Mouse (Mus musculus): ENCODE measurements at regions not wholly inside any gene's neighbourhood (a gene's known extent, or its start where the extent isn't known, plus 50 kb on each side); places are given as distances from the start of the nearest gene placed in this dataset.
A peak's percentile ranks its signal among the peaks of the same experiment; 100 is the strongest.

DNA sequence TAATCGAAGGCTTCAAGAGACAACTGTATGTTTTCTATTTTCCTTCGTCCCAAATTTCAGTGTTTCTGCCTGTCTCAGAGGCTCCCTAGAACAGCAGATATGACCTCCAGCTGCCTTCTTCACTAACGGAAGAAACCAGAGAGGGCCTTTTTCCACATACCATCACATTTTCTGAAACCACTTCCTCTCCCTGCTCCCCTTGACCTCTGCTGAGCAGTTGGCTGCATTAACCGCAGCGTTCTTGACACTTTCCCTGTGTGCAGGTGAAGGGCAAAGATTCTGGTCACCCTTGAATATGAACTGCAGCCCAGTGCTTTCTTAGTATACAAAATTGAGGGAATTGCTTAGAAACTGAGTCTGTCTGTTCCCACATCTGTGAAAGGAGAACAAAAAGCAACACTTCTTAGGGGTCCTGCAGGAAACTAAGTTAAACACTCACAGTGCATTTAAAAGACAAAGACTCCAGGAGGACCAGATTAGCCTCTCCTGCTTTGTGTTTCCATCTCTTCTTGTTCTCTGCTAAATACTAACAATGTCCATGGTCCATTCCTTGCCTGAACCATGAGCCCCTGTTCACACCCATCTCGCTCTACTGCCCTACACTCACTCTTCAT, 98.4 kb downstream of the Akap11 start:
- intact Hi-C loops (cut with DNase I): no loop called here
- DNase-seq: no peak

DNA sequence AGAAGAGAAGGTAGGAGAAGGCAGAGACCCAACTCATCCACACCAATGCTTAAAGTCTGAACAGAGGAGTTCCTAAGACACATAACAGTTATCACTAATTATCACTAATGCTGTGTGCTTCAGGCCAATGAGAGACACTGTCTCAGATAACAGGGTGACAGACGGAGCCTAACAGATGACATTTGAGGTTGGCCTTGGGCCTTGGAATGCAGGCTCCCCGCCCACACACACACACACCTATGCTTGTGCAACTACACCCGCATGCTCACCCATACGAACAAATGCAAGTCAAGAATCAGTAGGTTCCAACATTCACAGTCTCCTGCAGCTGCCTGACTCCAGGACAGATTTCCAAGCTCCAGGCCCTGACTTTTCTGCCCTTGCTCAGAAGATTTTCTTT, 100.0 kb downstream of the Akap11 start:
- no peak for DNase-seq
- intact Hi-C loops (cut with DNase I): no loop called here

DNA sequence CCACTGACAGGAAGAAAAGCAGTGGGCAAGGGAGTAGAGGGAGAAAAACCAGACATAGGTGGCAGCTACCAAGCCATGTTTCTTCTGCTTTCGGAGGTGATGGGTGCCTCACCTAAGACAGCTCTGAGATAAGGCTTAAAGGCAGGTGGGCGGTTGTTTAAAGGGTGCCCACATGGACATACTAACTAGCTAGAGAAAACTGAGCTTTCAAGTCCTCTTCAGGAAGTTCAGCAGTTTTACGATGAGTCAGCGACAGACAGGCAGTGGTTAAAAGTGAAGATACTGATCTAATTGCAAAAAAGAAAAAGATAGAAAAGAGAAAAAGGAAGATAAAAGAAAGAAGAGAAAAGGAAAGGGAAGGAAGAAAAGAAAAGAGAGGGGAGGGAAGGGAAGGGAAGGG, 100.6 kb downstream of the Akap11 start:
- intact Hi-C loops (cut with DNase I): no loop called here
- DNase-seq: no peak

DNA sequence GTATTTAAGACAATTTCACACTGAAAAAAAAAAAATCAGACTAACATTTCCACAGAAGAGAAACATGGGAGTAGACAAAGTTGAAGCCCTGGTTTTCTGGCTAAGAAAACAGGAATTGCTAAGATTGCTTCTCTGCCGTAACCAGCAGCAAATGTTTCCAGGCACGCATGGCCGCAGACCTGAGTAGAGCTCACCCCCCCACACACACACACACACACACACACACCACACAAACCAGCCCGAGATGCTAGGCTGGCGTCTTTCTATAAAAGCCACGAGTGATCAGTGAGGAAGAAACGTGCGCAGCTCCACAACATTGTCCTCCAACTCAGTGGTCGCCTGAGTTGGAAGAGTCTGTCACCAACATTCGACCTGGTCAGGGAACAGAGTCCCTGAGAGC, 101.0 kb downstream of the Akap11 start:
- intact Hi-C loops (cut with DNase I): no loop called here
- no peak for DNase-seq

DNA sequence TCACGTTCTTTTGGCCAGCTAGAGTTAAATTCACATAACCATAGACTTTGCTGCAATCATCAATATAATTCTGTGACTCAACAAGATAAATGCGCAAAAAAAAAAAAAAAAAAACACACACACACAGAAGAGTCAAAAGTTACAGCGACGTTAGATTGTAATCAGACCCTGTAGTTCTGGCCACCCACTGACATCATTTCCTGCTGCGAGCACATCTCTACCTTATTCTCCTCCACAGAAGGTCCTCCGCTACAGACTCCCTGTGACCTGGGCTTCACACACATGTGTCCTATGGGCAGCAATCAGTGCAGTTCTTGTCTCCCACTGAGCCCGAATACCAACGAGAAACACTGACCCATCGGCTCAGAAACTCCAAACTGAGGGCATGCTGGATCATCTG, 101.9 kb downstream of the Akap11 start:
- intact Hi-C loops (cut with DNase I): no loop called here
- no peak for DNase-seq

DNA sequence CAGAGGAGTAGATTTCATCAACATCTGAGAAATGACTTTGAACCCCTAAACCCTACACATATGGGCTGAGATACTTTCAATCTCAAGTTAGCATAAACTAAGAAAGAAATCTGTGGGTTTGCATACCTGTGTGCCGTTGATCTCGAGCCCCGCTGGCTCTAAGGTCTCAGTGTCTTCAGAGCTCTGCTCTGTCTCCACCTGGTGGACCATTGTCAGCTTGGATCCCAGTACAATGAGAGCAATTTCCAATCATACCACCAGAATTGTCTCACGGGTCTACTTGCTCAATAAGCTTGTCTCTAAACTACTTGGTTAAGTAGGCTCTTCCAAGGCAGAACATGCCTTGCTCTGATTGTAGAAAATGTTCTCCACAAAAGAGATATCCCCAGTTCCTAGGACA, 102.5 kb downstream of the Akap11 start:
- DNase-seq: no peak
- intact Hi-C loops (cut with DNase I): no loop called here

DNA sequence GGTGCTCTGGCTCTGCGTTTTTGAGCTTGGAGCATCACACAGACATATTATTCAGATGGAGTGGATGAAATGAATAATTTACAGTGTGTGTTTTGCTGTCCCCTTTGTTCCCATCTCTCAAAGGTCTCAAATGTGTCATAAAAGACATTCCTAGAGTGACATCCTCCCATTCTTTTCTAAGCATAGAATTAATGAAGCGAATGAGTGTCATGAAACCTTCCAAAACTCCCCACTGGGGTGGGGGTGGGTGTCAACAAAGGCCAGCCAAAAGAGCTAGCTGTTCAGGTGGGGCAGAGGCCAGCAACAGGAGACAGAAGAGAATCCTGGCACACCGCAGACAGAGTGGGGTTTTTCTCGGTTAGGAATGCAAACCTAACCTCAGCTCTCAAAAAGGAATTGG, 104.1 kb downstream of the Akap11 start:
- DNase-seq: peak; percentile 5
- intact Hi-C loops (cut with DNase I): no loop called here

DNA sequence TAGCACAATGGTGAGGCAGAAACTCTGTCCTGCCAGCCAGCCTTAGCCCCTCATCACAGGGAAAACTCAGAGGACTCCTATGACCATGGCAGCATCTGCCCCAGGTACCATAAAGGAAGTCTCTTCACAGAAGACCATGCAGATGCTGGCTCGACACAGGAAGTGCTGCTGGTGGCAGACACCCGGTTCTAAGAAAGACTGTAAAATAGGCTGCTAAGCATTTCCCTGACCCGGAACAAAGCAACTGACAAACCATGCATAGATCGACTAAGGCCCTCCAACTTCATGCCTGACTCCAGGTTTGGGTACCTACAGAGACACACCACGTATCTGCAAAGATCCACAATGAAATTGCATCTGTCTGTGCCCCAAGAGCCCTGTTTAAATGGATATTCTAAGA, 104.7 kb downstream of the Akap11 start:
- no peak for DNase-seq
- intact Hi-C loops (cut with DNase I): no loop called here

DNA sequence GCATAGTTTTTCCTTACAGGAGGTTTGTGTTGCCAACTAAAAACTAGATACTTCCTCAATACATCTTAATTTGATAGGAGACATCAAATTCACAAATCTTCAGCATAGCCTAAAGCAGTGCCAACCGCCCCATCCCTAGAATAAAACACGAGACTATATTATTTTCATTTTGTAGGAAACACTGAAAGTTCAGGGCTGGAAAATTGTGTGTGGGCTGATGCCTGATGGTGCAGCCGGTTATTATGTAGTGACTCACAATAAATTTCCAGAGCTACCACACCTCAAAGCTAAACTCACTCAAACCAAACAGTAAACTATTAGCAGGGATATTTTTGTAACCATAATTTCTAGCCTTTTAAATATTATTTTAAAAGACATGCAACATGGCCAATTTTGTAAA, 105.2 kb downstream of the Akap11 start:
- DNase-seq: no peak
- intact Hi-C loops (cut with DNase I): no loop called here

DNA sequence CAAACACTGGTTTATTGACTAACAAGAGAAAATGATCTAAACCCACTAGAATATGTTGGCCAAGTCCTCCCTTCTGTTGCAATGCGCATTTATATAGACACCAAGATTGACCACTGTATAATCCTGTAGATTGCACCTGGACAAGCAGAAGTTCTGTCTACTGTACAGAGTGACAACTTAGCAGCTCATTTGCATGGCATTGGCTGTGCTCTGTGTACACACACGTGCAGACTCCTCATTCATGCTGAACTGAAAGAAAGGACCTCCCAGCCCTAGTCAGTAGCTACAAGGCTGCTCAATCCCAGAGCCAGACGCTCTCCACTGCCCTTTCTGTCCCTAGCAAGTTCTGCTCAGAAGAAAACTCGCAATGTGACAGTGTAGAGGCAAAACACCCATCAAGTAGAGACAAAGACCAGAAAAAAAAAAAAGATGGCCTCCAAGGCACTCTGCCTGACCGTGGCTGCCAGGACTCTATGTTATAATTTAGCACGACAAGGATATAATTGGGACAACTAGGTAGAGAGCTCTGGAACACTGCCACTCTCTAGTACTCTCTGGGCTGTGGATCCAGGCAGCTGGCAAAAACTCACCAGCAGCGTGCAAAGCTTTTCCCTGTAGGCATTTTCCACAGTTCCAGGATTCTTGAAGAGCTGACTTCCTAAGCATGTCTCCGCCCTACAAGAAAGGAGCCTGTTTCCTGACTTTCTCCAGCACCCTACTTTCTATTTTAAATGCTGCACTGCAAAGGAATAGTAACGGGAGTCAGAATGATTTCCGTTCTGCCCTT, 108.2 kb downstream of the Akap11 start:
- DNase-seq: no peak
- intact Hi-C loops (cut with DNase I): no loop called here

DNA sequence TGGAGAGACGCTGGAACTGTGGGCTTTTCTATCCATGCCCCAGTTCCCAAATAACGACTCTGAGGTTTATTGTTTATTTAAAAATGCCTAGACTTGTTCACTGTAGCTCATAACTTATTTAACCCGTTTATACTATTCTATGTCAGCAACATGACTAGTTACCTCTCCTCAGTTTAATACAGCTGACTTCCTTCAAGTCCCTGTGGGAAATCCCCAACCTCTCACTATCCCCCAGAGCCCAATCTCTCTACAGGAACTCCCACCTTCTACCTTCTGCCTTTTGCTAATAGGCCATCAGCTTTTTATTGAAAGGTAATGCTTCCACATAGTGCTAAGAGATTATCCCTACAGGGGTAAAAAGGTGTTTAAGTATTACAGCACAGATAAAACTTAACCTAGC, 109.5 kb downstream of the Akap11 start:
- no peak for DNase-seq
- intact Hi-C loops (cut with DNase I): no loop called here

DNA sequence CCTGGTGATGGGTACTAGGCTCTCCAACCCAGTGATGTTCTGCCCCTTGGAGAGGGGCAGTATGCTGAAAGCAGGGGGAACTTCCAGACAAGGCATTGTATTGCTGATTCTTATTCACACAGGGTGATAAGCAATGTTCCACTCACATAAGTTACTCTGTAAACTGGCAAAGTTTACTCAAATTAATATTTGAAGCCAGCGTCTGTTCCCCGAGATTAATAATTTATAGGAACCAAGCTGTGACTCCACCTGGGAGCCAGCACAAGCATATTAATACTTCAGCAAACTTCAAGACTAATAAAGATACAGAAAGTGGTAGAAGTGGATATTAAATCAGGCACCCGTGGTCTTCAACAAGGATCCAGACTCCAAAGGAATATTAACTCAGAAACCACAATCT, 114.0 kb downstream of the Akap11 start:
- no peak for DNase-seq
- intact Hi-C loops (cut with DNase I): no loop called here

DNA sequence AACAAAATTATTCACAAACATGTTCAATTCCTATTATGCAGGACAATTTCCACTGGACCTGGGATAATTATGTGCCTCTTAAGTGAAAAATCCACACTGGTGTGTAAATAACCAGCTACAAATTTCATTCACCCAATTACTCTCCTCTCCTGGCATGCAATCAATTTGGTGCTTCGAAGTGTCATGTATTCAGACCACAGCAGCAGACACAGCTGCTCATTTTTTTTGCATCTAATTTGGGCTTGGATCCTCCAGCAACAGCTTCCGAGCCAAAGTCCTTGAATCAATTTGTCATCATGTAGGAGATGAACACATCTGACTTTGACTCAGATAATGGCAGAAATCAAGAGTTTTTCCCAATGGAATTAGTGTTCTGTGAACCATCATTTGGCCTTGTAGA, 113.1 kb upstream of the Tnfsf11 start:
- DNase-seq: no peak
- intact Hi-C loops (cut with DNase I): no loop called here

DNA sequence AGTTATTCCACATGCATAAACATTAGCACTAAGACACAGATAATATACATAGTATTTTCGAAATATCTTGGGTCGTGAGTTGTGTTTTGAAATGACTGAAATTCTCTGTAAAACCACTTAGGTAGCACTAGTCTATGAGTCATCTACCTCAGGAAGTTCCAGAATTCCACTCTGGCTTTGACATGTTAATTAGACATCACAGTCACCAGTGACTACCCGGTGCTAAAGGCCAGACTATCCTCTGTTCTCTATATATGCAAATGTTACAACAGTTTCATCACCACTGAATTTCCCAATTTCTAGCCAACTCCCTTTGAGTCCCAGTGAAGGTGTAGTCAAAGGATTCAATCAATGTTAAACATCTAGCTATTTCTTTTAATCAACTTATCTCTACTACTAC, 112.3 kb upstream of the Tnfsf11 start:
- DNase-seq: no peak
- intact Hi-C loops (cut with DNase I): no loop called here

DNA sequence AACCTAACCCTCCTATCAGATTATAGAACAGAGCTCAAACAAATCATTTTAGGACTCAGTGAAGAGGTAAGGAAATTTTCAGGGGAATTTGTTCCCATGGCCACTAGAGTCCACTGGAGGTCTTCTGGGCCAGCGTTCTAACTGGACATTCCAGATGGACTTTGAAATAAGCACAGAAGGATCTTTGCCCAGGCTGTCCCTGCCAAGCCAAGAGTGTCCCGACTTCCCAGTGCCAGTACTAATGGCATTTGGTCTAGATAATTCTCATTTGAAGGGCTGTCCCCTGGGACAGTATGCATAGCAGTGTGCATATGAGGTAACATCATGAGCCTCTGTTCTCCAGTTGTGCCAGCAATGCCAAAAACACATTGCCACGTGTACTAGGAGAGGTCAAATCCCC, 97.7 kb upstream of the Tnfsf11 start:
- intact Hi-C loops (cut with DNase I): no loop called here
- DNase-seq: no peak

DNA sequence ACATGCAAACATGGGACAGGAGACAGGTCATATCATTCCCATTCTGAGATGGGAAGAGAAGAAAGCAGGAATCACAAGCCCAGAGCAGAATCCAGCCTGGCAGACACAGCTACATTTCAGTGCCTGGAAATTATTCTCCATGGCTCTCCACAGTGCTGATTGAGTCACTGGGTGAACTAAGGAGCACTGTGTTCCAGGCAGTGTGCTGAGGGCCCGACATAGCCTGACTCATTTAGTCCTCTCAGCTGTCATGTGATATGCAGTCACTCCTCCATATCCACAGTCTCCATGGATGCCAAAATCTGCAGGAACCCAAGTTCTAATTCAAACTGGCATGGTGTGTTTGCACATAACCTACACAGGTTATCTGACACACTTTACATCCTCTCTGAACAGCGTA, 90.1 kb upstream of the Tnfsf11 start:
- no peak for DNase-seq
- intact Hi-C loops (cut with DNase I): no loop called here

DNA sequence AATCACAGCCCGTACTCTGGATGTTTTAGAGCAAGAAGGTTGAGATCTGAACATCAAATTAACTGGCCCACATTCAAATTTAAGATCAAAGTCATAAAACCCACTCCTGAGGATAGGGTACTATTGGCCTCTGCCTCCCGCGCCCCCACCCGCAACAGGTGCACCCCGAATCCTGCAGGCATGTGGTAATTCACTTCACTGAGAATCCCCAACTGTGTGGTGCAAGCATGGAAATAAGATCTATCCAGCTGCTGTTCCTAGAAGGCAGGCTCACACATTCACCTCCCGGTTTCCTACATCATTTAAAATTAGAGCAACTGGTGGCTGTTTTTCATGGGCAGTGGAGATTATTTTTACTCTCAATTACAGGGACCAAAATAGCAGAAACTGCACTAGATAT, 87.8 kb upstream of the Tnfsf11 start:
- DNase-seq: no peak
- intact Hi-C loops (cut with DNase I): no loop called here

DNA sequence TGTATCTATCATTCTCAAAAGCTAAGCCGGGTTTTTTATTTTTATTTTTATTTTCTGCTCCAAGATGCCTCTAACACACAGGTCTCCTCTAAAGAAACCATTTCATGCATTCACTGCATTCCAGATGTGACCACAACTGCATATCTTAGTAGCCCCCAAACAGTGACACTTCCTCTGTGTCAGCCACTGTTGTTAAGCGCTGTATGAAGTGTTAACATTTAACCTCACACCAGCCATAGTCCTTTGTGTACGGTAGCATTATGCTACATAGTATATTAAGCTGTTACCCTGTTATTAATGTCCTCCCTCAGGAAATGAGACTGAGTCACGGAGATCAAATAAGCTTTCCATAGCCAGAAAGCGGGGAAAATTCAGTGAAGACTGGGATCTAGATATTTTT, 79.2 kb upstream of the Tnfsf11 start:
- DNase-seq: no peak
- intact Hi-C loops (cut with DNase I): no loop called here

DNA sequence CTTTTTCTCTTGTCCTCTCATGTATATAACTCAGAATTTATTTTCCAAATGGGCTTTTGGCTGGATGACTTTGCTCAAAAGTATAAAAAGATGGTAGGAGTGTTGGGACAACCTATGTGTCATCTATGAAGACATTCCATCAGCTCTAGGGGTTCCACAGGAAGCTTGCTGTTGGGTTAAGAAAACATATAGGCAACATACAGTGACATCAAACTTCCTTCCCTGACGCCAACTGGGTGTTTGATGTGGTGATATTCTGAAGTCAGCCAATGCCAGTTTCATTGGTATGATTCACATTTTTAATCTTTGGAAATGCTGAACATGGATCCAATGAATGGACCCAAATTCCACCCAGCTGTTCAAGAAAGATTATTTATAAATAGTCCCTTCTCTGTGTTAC, 76.5 kb upstream of the Tnfsf11 start:
- intact Hi-C loops (cut with DNase I): no loop called here

DNA sequence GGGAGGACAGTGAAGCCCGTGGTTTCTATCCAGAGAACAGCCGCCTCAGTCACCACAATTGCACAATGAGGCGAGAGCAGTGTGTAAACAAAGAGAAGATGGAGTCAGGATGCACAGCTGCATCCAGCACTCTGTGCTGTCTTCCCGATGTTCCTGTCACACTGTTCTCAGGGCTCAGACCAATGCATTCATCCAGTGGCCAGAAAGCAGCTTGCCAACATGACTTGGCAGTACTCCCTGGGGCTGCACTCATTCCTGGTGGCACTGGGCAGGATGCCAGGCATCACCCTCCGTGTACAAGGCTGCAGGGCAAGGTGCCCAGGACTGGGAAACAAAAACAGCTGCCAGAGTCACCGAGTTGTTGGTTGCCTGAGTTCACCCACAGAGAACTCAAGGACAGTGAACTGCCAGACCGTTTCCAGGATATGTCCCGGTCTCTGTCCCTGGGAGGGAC, 75.4 kb upstream of the Tnfsf11 start:
- DNase-seq: peak; percentile 98
- intact Hi-C loops (cut with DNase I): no loop called here

More for the DNA sequence above, 76.5 kb upstream of the Tnfsf11 start:
- no peak for DNase-seq

DNA sequence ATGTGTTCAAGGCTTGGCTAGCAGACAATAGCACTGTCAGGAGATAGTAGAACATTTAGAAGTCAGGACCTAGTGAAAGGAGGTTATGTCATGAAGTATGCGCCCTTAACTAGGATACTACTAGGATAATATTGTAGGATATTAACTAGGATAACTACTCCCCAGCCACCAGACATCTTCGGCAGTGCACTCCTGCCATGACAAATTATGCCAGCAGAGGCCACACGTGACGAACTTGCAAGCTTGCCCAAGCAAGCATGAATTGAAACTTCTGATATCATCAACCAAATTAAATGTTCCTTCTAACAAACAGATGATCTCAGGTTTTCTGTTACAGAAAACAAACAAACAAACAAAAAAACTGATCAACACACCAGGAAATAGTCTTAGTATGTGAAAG, 72.2 kb upstream of the Tnfsf11 start:
- intact Hi-C loops (cut with DNase I): no loop called here
- DNase-seq: no peak

DNA sequence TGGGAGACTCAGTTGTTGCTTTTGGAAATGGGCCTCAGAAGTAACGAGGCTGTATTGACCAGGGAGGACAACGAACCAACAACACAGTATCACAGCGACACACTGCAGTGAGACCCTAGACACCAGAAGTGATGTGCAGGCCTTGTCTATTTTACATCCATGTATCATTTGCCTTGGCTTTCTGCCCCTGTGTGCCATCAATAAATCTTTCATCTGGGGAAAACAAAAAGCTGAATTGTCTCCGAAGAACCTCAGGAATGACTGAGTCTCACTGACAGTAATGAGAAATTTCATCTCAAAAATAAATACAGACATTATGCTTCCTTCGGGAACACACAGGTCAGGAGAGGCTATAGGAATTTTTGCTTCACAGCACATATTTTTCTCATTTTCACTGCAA, 68.7 kb upstream of the Tnfsf11 start:
- DNase-seq: no peak
- intact Hi-C loops (cut with DNase I): no loop called here

Measured in left cerebral cortex, postnatal 4 days (tissue).